ENCODE assay signal across 8 mouse cellular contexts in the genomic region with DNA sequence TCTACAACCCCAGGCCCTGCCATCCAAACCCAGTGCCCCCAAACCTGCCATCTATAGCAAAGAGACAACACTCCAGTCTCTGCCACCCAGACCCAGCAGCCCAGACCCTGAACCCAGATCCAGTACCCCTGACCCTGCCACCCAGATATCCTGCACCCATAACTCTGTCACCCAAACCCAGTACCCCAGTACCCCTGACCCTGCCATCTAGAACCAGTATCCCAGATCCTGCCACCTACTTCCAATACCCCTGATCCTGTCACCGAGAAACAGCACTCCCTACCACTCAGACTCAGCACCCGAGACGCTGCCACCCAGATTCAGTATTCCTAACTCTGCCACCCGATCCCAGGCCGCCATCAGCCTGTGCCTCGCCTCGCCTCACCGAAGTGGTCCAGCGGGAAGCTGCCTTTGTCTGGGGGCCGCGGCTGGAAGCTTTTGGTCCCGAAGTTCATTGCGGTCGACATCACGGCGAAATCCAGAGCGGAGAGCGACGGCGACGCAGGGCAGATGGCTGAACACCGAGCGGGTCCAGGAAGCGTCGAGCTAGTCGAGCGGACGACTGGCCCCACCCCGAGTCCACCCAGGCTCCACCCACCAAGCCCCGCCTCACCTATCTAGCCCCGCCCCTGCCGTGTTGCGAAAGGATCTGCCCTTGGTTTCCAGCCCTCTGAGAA. TPM values are rescaled to one million over a fixed set of nuclear protein-coding genes. Genes with fewer than 3 reads are reported as not detected.
DNase-seq lines count a peak whose midpoint lies in the region; ATAC-seq and TF ChIP-seq lines count a peak whose summit lies in the region.

No protein-coding gene starts in this region.

- WGBS in hindbrain, postnatal 0 days: under 1% methylated on average over 33 of the region's 33 CpGs

- intact Hi-C loops in left cerebral cortex, adult 2 months (cut with DNase I): no loop called here

- H3K9me3 ChIP-seq in hindbrain, postnatal 0 days (ENCODE audit: low read length): no peaks in the 10 kb centered on the region
- no peaks in the 10 kb centered on the region for H3K9me3 ChIP-seq in megakaryocyte, embryonic 14.5 days

- peak overlapping the region; percentile 81 for H3K27ac ChIP-seq in hindbrain, postnatal 0 days
- peak overlapping the region; percentile 58 for H3K27ac ChIP-seq in left cerebral cortex, adult 2 months

- peaks cover 5% of the 10 kb centered on the region for H3K4me1 ChIP-seq in hindbrain, postnatal 0 days (ENCODE audit: insufficient read depth, low read length)
- H3K4me1 ChIP-seq in megakaryocyte, embryonic 14.5 days: peaks cover 54% of the 10 kb centered on the region

- TF ChIP-seq CTCF in hindbrain, postnatal 0 days (IDR thresholded peaks at IDR 0.05; ENCODE audit: low read depth): no peak
- TF ChIP-seq CTCF in left cerebral cortex, adult 2 months (IDR thresholded peaks at IDR 0.05): no peak

- H3K36me3 ChIP-seq in hindbrain, postnatal 0 days (ENCODE audit: insufficient read depth, low read length): peaks cover 22% of the 10 kb centered on the region
- H3K36me3 ChIP-seq in megakaryocyte, embryonic 14.5 days (replicated peaks; ENCODE audit: low read length): peaks cover 30% of the 10 kb centered on the region

- DNase-seq in WW6 (ENCODE audit: low read depth, low spot score): peak; percentile 81
- peak; percentile 84 to 90 for DNase-seq in cerebellum, postnatal 4 days (ENCODE audit: low spot score in 2 of 2)
- DNase-seq in gastrocnemius, adult 18-20 months (ENCODE audit: low spot score): peak; percentile 98
- DNase-seq in hindbrain, postnatal 0 days (ENCODE audit: low spot score): peak; percentile 95
- peak; percentile 91 for DNase-seq in left cerebral cortex, adult 2 months (ENCODE audit: extremely low spot score in 1 of 2, low spot score in 2 of 2)
- peak; percentile 95 for DNase-seq in right cerebral cortex, postnatal 10 days (ENCODE audit: low spot score in 2 of 2)
- peak; percentile 96 for DNase-seq in urinary bladder, postnatal 25 days (ENCODE audit: low spot score)

- peak overlapping the region; percentile 82 for H3K4me2 ChIP-seq in hindbrain, postnatal 0 days (ENCODE audit: low read depth, low read length)

- H3K27me3 ChIP-seq in hindbrain, postnatal 0 days (ENCODE audit: insufficient read depth, low read length): no peaks in the 10 kb centered on the region
- peaks cover 2% of the 10 kb centered on the region for H3K27me3 ChIP-seq in megakaryocyte, embryonic 14.5 days (replicated peaks)

- H3K4me3 ChIP-seq in hindbrain, postnatal 0 days (ENCODE audit: low read length): peak overlapping the region; percentile 89
- H3K4me3 ChIP-seq in left cerebral cortex, adult 2 months: peak overlapping the region; percentile 77
- H3K4me3 ChIP-seq in megakaryocyte, embryonic 14.5 days (replicated peaks): peak overlapping the region; percentile 99

- ATAC-seq in hindbrain, postnatal 0 days: peak; percentile 94

- peak overlapping the region; percentile 92 for H3K9ac ChIP-seq in hindbrain, postnatal 0 days (replicated peaks; ENCODE audit: low read length)

RNA-seq across cellular contexts. Expression of gene Cox19, which starts 6.4 kb away (rescaled TPM):
- 10 to 100 TPM; 55.0 to 68.4 TPM for total RNA-seq in gastrocnemius, adult 18-20 months (2021)
- total RNA-seq in hindbrain, postnatal 0 days (2014; rRNA removed): 93.7 and 106 TPM in 2 replicates
- 86.3 and 91.0 TPM in 2 replicates for polyA plus RNA-seq in hindbrain, postnatal 0 days (2015; fragmentation: Nextera tagmentation; extraction: Ambion mirVana)
- 10 to 100 TPM; 67.6 to 69.4 TPM for total RNA-seq in left cerebral cortex, adult 2 months (2021)
- 51.4 and 67.9 TPM in 2 replicates for polyA plus RNA-seq in megakaryocyte, embryonic 14.5 days (2012; ENCODE audit: insufficient read depth, low replicate concordance)

RNA-seq across cellular contexts. Expression of gene Cyp2w1, which starts 7.6 kb away (rescaled TPM):
- not detected for total RNA-seq in gastrocnemius, adult 18-20 months (2021)
- total RNA-seq in hindbrain, postnatal 0 days (2014; rRNA removed): not detected in 2 replicates
- not detected in 2 replicates for polyA plus RNA-seq in hindbrain, postnatal 0 days (2015; fragmentation: Nextera tagmentation; extraction: Ambion mirVana)
- total RNA-seq in left cerebral cortex, adult 2 months (2021): not detected
- polyA plus RNA-seq in megakaryocyte, embryonic 14.5 days (2012; ENCODE audit: insufficient read depth, low replicate concordance): not detected in 2 replicates

RNA-seq across cellular contexts. Expression of gene Adap1, which starts 19.4 kb away (rescaled TPM):
- 1 to 10 TPM in 1 of 2 experiments, under 1 TPM in 1; 0.66 to 1.4 TPM for total RNA-seq in gastrocnemius, adult 18-20 months (2021)
- 241 and 242 TPM in 2 replicates for total RNA-seq in hindbrain, postnatal 0 days (2014; rRNA removed)
- 123 and 128 TPM in 2 replicates for polyA plus RNA-seq in hindbrain, postnatal 0 days (2015; fragmentation: Nextera tagmentation; extraction: Ambion mirVana)
- 100 to 1,000 TPM; 242 to 256 TPM for total RNA-seq in left cerebral cortex, adult 2 months (2021)
- polyA plus RNA-seq in megakaryocyte, embryonic 14.5 days (2012; ENCODE audit: insufficient read depth, low replicate concordance): 25.6 and 59.2 TPM in 2 replicates

RNA-seq across cellular contexts. Expression of gene Gpr146, which starts 32.7 kb away (rescaled TPM):
- total RNA-seq in gastrocnemius, adult 18-20 months (2021): 10 to 100 TPM; 21.8 to 28.9 TPM
- 8.1 and 10.1 TPM in 2 replicates for total RNA-seq in hindbrain, postnatal 0 days (2014; rRNA removed)
- polyA plus RNA-seq in hindbrain, postnatal 0 days (2015; fragmentation: Nextera tagmentation; extraction: Ambion mirVana): 3.7 and 4.4 TPM in 2 replicates
- 10 to 100 TPM; 12.5 to 13.9 TPM for total RNA-seq in left cerebral cortex, adult 2 months (2021)
- 54.8 and 69.9 TPM in 2 replicates for polyA plus RNA-seq in megakaryocyte, embryonic 14.5 days (2012; ENCODE audit: insufficient read depth, low replicate concordance)

Comparison
In these comparisons a context has a peak if more than half of its experiments do, and no peak if none do; other contexts are left out.
1. Peak in every context shown above with its lines: DNase-seq, ATAC-seq, H3K4me3 ChIP-seq and H3K27ac ChIP-seq.
2. RNA of gene Adap1, which starts 19.4 kb away (total RNA-seq): 242 to 256 TPM in left cerebral cortex, adult 2 months and 241 to 242 TPM in hindbrain, postnatal 0 days; 0.66 to 1.4 TPM in gastrocnemius, adult 18-20 months; every median in the first group is over 100 times any median in the second.